Comparison of ENCODE assay signal across 1 mouse cellular context in genomic region chr3:52271376-52271775, GRCm38 (mm10).
TF ChIP-seq lines count a peak whose summit lies in the region.

No protein-coding gene starts in this region.

TF ChIP-seq in CH12.LX, 34 proteins besides CTCF, POLR2A, EP300 and RAD21 (continued from another document):
- peak; percentile 88 for TF ChIP-seq BHLHE40 (IDR thresholded peaks at IDR 0.05; ENCODE audit: low read depth, low read length)
- peak; percentile 99 for TF ChIP-seq MEF2A (IDR thresholded peaks at IDR 0.05; ENCODE audit: borderline replicate concordance, low read depth, low read length)
- TF ChIP-seq IRF4 (IDR thresholded peaks at IDR 0.05; ENCODE audit: low read depth, low read length) = peak; percentile 99
- TF ChIP-seq JUN (IDR thresholded peaks at IDR 0.05; ENCODE audit: insufficient read depth, low read depth, low read length) = peak; percentile 93
- TF ChIP-seq RCOR1 (conservative IDR thresholded peaks at IDR 0.05; ENCODE audit: low read depth, low read length) = peak; percentile 90
- TF ChIP-seq UBTF (IDR thresholded peaks at IDR 0.05; ENCODE audit: low read depth, low read length) = 0 out of 2 replicates have a peak, but pooled peaks have one; percentile 32
- TF ChIP-seq USF1 (IDR thresholded peaks at IDR 0.05; ENCODE audit: low read depth, low read length) = no peak
- TF ChIP-seq ZNF384 (IDR thresholded peaks at IDR 0.05; ENCODE audit: low read depth, low read length) = peak; percentile 14; the same call in 1 of the 2 replicates
- TF ChIP-seq TCF12 (IDR thresholded peaks at IDR 0.05; ENCODE audit: low read depth, low read length) = peak; percentile 91
- 0 out of 2 replicates have a peak, but pooled peaks have one; percentile 58 for TF ChIP-seq MYC (IDR thresholded peaks at IDR 0.05; ENCODE audit: low read depth, low read length)
